Comparison of ENCODE assay signal across 35 mouse cellular contexts in genomic region chr10:80545590-80545989, GRCm38 (mm10). TPM values are rescaled to one million over a fixed set of nuclear protein-coding genes. Genes with fewer than 3 reads are reported as not detected.
"Had no signal": no experiment of that assay in that cellular context is flagged by ENCODE, and none has a peak within 500 bp of the region (broad histone marks: within the 10 kb centered on the region; RNA-seq: fewer than 3 reads in every experiment).

No protein-coding gene starts in this region.

- ATAC-seq: hindbrain, postnatal 0 days; intestine, embryonic 16.5 days had no signal

- H3K27me3 ChIP-seq: heart, embryonic 13.5 days; heart, embryonic 15.5 days; hindbrain, embryonic 13.5 days; hindbrain, embryonic 15.5 days; limb, embryonic 12.5 days had no signal

- H3K27ac ChIP-seq: heart, adult 2 months; heart, embryonic 13.5 days; heart, embryonic 15.5 days; hindbrain, embryonic 13.5 days; hindbrain, embryonic 15.5 days; hindbrain, postnatal 0 days; layer of hippocampus, adult 2 months; left cerebral cortex, adult 2 months; limb, embryonic 10.5 days; limb, embryonic 12.5 days; liver, embryonic 14.5 days had no signal

- H3K4me1 ChIP-seq: limb, embryonic 10.5 days; limb, embryonic 12.5 days had no signal

- H3K9ac ChIP-seq: heart, embryonic 13.5 days; heart, embryonic 15.5 days; hindbrain, embryonic 13.5 days; hindbrain, embryonic 15.5 days; limb, embryonic 12.5 days; liver, embryonic 14.5 days had no signal

- H3K9me3 ChIP-seq: heart, embryonic 13.5 days; heart, embryonic 15.5 days; hindbrain, embryonic 13.5 days; hindbrain, embryonic 15.5 days; limb, embryonic 10.5 days; limb, embryonic 12.5 days had no signal

- H3K4me3 ChIP-seq: heart, adult 2 months; heart, embryonic 13.5 days; heart, embryonic 15.5 days; hindbrain, embryonic 13.5 days; hindbrain, embryonic 15.5 days; layer of hippocampus, adult 2 months; left cerebral cortex, adult 2 months; limb, embryonic 10.5 days; limb, embryonic 12.5 days had no signal

- DNase-seq: gastrocnemius, postnatal 14 days; gastrocnemius, postnatal 36 days; heart, adult 11 months; heart, adult 2 months; heart, postnatal 14 days; heart, postnatal 36 days; kidney, adult 18-20 months; kidney, adult 8-10 months; kidney, postnatal 10 days; kidney, postnatal 25 days; kidney, postnatal 4 days; liver had no signal

- H3K4me2 ChIP-seq: heart, embryonic 11.5 days; heart, embryonic 13.5 days; heart, embryonic 15.5 days; hindbrain, embryonic 13.5 days; hindbrain, embryonic 15.5 days; limb, embryonic 12.5 days; liver, embryonic 11.5 days had no signal

RNA-seq across cellular contexts. Expression of gene Atp8b3, which starts 6.7 kb away (rescaled TPM):
- total RNA-seq: gastrocnemius, adult 18-20 months; gastrocnemius, adult 8-10 months; gastrocnemius, postnatal 14 days; gastrocnemius, postnatal 36 days; heart, adult 2 months; heart, postnatal 14 days; heart, postnatal 36 days; hematopoietic stem cell, adult 5-6 weeks had no signal
- polyA plus RNA-seq: heart, postnatal 0 days had no signal

RNA-seq across cellular contexts. Expression of gene Onecut3, which starts 51.0 kb away (rescaled TPM):
- total RNA-seq: gastrocnemius, adult 18-20 months; gastrocnemius, adult 8-10 months; gastrocnemius, postnatal 14 days; gastrocnemius, postnatal 36 days; heart, postnatal 14 days; heart, postnatal 36 days; hematopoietic stem cell, adult 5-6 weeks; layer of hippocampus, adult 2 months; layer of hippocampus, postnatal 25 days; left cerebral cortex, adult 2 months; left cerebral cortex, postnatal 14 days; left cerebral cortex, postnatal 36 days had no signal
- polyA plus RNA-seq: gonadal fat pad, adult 2 months; heart, embryonic 11.5 days; heart, embryonic 13.5 days; heart, embryonic 15.5 days; heart, postnatal 0 days; kidney, embryonic 14.5 days; kidney, embryonic 16.5 days; limb, embryonic 10.5 days; limb, embryonic 12.5 days had no signal
